Mouse (Mus musculus) bone marrow macrophage, adult 2 months (primary cell): ENCODE data around the gene Rfng. TPM values are rescaled to one million over a fixed set of nuclear protein-coding genes. Genes with fewer than 3 reads are reported as not detected.
A peak's percentile ranks its signal among the peaks of the same experiment; 100 is the strongest.
"Not testable (repeated sequence)": the region's sequence is repeated elsewhere in the genome, so short reads cannot be mapped to it uniquely, and the experiment has no call there.

ENCODE experiments used
- H3K27ac ChIP-seq: 2 replicates; pipeline ENCODE4 v1.5.1; 2012; ENCODE audit warnings: low read depth, low read length; ENCODE audit not compliant: insufficient read depth
- H3K4me1 ChIP-seq: 2 replicates; pipeline ENCODE4 v1.6.1; 2012; ENCODE audit warnings: low read length; ENCODE audit not compliant: control insufficient read depth, insufficient read depth
- H3K4me3 ChIP-seq: 2 replicates; pipeline ENCODE4 v1.5.1; 2012; ENCODE audit warnings: mild to moderate bottlenecking, low read length, moderate library complexity; ENCODE audit not compliant: insufficient read depth
- CTCF ChIP-seq: IDR thresholded peaks from 2 replicates; pipeline ENCODE4 v1.5.1; 2012; ENCODE audit warnings: low read depth, mild to moderate bottlenecking, low read length, moderate library complexity
- POLR2A ChIP-seq: IDR thresholded peaks from 2 replicates; pipeline ENCODE4 v1.6.1; 2012; ENCODE audit warnings: mild to moderate bottlenecking, low read depth, low read length, borderline replicate concordance
- polyA plus RNA-seq: library from polyadenylated mRNA; stranded (reverse); fragments of >200 nt; gene quantifications from 2 replicates; pipeline ENCODE4 v1.2.4, GENCODE M21; 2012; ENCODE audit not compliant: missing spikeins, insufficient read depth, insufficient read length

The Rfng gene
- polyA plus RNA-seq, 1 experiment, result 22.6 TPM

DNA sequence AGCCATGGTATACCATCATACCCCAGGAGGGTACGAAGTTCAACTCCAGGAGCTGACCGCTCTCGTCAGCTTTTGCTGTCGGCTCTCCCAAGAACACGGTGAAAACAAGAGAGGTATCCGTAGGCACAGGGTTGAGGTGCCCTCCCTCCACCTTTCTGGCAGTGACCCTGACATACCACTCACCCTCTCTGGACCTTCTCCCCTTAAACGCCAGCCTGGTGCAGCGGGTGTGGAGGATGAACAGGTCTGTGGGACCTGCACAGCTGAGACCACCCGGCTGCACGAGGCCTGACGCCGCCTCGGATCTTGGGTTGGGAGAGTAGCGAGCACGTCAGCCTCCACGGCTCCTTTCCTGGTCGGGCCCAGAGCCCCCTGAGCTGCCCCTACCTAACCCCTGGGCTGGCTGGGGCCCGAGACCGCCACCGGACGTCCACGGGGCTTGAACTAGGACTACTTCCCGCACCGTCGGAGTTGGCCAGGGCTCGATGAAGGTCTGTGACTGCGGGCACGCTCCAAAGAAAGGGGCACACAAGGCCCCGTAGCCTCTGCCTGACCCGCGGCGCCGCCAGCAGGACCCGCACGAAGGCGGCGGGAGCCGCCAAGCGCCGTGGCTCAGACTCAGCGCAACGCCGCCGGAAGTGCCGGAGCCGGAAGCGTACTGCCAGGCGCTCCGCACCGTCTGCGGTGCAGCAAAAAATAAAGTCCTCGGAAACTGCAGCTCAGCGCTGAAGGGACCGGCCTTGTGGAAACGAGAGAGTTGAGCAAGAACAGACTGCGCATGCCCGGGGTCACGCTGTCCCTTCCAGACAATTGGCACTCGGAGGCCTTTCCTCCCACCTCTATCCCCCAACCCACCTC is 12.0 kb upstream of the Rfng start, which contains the start of gene Dus1l:
TSS of gene Dus1l (minus strand) at position 648 of the 858 bp plus-strand sequence.
- TF ChIP-seq CTCF (no peak), POLR2A (no peak)
- Histone ChIP-seq H3K27ac (peak within 1 kb of the TSS; percentile 23), H3K4me1 (peaks cover 21% of the 10 kb centered on the region), H3K4me3 (peak within 1 kb of the TSS; percentile 79)

GRCm38 (mm10) chr11:120792652-120793051 is 8.6 kb upstream of the Rfng start:
- peaks cover 8% of the 10 kb centered on the region for H3K4me1 ChIP-seq
- no peak for TF ChIP-seq POLR2A
- TF ChIP-seq CTCF, result no peak
- H3K27ac ChIP-seq, result no peak overlapping the region
- H3K4me3 ChIP-seq, result no peak overlapping the region

DNA sequence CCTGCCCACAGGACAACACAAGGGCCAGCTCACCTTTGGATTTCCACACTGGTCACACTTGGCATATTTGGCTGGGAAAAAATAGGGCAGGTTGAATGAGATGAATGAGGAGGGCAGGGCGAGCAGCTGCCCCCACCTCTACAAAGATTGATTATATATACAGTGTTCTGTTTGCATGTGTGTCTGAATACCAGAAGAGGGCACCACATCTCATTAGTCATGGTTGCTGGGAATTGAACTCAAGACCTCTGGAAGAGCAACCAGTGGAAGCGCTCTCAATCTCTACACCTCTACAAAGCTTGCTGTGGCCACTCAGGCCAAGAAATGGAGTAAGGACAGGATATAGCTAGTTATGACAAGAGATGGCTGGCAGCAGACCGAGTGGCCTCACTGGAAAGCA is 5.8 kb upstream of the Rfng start:
- H3K27ac ChIP-seq, result no peak overlapping the region
- TF ChIP-seq CTCF, result no peak
- TF ChIP-seq POLR2A, result no peak
- no peak overlapping the region for H3K4me3 ChIP-seq
- H3K4me1 ChIP-seq, result peaks cover 4% of the 10 kb centered on the region

GRCm38 (mm10) chr11:120789355-120789754 is 5.3 kb upstream of the Rfng start:
- H3K4me3 ChIP-seq, result no peak overlapping the region
- TF ChIP-seq CTCF (no peak), POLR2A (no peak)
- no peak overlapping the region for H3K27ac ChIP-seq
- H3K4me1 ChIP-seq, result peaks cover 4% of the 10 kb centered on the region

- H3K4me1 ChIP-seq, H3K4me3 ChIP-seq, H3K27ac ChIP-seq: not testable (repeated sequence)
Observed at GRCm38 (mm10) chr11:120788460-120788859, 4.5 kb upstream of the Rfng start.

GRCm38 (mm10) chr11:120785145-120785544 is 1.1 kb upstream of the Rfng start:
- H3K4me1 ChIP-seq, result peaks cover 4% of the 10 kb centered on the region
- peak overlapping the region; percentile 98 for H3K4me3 ChIP-seq
- H3K27ac ChIP-seq, result no peak overlapping the region
- TF ChIP-seq CTCF, result no peak
- TF ChIP-seq POLR2A, result no peak

DNA sequence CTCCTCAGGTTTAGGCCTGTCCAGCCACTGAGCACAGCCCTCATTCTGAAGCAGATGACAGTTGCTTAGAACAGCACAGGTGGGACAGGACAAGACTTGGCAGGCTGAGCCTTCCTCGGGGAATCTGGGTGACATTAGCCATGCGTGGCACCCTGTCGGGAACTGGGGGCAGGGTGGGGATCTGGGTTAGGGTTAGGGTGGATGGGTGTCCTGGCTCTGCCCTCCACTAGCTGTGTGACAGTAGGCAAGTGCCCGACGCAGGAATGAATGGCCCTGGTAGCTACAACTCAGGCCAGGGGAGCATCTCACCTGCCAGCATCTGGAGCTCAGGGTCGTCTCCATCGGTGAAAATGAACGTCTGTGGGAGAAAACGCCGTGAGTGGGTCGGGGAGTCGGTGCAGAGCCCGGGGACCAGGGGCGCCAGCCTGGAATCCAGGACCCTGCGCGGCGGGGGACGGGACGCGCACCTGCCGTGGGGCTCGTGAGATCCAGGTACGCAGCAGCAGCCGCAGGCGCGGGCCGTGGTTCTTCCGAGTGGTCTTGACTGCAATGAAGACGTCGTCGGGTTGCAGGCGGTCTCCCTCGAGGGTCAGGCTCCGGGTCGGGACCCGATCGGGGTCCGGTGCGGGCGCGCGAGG is 462 bp downstream of the Rfng start:
- H3K4me3 ChIP-seq, result peak overlapping the region; percentile 89
- peak overlapping the region; percentile 20; the same call in 1 of the 2 replicates for H3K27ac ChIP-seq
- peaks cover 4% of the 10 kb centered on the region for H3K4me1 ChIP-seq
- TF ChIP-seq CTCF, result no peak
- TF ChIP-seq POLR2A, result no peak

DNA sequence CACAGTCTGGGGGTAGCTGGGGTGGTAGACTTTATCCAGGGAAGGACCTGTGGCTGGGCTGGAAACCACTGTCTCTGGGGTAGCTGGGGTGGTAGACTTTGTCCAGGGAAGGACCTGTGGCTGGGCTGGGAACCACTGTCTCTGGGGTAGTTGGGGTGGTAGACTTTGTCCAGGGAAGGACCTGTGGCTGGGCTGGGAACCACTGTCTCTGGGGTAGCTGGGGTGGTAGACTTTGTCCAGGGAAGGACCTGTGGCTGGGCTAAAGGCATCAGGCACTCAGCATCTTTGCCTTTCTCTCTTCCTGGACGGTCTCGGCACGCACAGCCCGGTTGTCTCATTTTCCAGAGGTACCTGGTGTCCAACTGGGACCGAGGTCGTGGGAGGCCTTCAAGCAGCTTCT is 2.6 kb downstream of the Rfng start:
- H3K4me1 ChIP-seq, H3K27ac ChIP-seq: not testable (repeated sequence)

DNA sequence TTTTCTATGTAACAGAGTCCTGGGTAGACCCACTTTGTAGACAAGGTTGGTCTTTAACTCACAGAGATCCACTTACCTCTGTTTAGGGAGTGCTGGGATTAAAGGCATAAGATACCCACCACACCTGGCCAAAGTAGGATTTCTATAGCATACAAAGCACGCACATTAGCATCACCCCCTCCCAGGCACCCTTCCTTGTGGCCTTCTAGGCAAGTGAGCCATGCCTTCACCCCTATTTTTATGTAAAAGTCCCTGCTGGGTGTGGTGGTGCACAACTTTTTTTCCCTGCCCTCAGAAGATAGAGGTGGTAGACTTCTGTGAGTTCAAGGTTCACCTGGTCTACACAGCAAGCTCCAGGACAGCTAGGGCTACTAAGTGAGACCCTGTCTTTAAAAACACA is 4.1 kb downstream of the Rfng start:
- Histone ChIP-seq H3K4me3 (no peak overlapping the region), H3K27ac (no peak overlapping the region), H3K4me1 (no peaks in the 10 kb centered on the region; the same call in 1 of the 2 replicates)
- TF ChIP-seq POLR2A (no peak), CTCF (no peak)

More for the DNA sequence above, 2.6 kb downstream of the Rfng start:
- not testable (repeated sequence) for H3K4me3 ChIP-seq

DNA sequence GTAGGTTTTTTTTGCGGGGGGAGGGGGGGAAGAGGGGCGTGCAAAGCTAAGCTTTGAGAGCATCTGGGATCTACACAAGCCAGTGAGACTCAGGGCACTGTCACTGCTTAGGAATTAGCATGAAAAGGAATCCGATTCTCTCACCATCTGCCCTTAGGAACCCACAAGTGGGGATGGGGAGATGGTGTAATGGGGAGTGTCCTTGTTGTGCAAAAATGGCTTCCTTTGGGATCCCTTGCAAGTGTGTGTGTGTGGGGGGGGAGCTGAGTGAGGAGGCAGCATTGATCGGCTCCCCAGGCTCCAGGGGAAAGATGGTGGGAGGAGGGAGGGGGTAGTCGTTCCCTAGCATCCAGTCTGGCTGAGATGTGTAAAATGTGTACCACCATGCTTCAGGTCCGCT is 6.9 kb downstream of the Rfng start:
- Histone ChIP-seq H3K4me1 (no peaks in the 10 kb centered on the region; the same call in 1 of the 2 replicates), H3K4me3 (no peak overlapping the region), H3K27ac (no peak overlapping the region)
- TF ChIP-seq POLR2A (no peak), CTCF (no peak)
